Mouse (Mus musculus) layer of hippocampus, adult 11-12 months (tissue): ENCODE data around the gene Rcbtb2.

Source experiments
- DNase-seq: peaks from one replicate; pipeline ENCODE4 v3.0.0; 2022; ENCODE audit warnings: low spot score

Rcbtb2 gene

GRCm38 (mm10) chr14:73209262-73209661 lies 86.4 kb downstream of the Rcbtb2 start:
- no peak for DNase-seq

- DNase-seq, result no peak
Measured at GRCm38 (mm10) chr14:73210196-73210595, 87.4 kb downstream of the Rcbtb2 start.

GRCm38 (mm10) chr14:73211477-73211876 lies 88.6 kb downstream of the Rcbtb2 start:
- no peak for DNase-seq

- no peak for DNase-seq
Measured at GRCm38 (mm10) chr14:73217062-73217461, 94.2 kb downstream of the Rcbtb2 start.

GRCm38 (mm10) chr14:73222316-73222970 lies 99.6 kb downstream of the Rcbtb2 start:
- DNase-seq, result no peak

- no peak for DNase-seq
Measured at GRCm38 (mm10) chr14:73226346-73226745, 103.5 kb downstream of the Rcbtb2 start.

GRCm38 (mm10) chr14:73226849-73227248 lies 104.0 kb downstream of the Rcbtb2 start:
- no peak for DNase-seq

GRCm38 (mm10) chr14:73231286-73231982 lies 108.6 kb downstream of the Rcbtb2 start:
- DNase-seq, result no peak

- DNase-seq, result no peak
Measured at GRCm38 (mm10) chr14:73234468-73235031, 111.7 kb downstream of the Rcbtb2 start.

GRCm38 (mm10) chr14:73237848-73238321 lies 115.0 kb downstream of the Rcbtb2 start, which contains the start of gene Lpar6:
TSS of gene Lpar6 (plus strand) at chr14:73237895.
- DNase-seq, result no peak

GRCm38 (mm10) chr14:73238498-73239250 lies 115.8 kb downstream of the Rcbtb2 start:
- no peak for DNase-seq

GRCm38 (mm10) chr14:73239291-73239690 lies 116.5 kb downstream of the Rcbtb2 start:
- DNase-seq, result no peak

GRCm38 (mm10) chr14:73239857-73240256 lies 117.0 kb downstream of the Rcbtb2 start:
- no peak for DNase-seq

- no peak for DNase-seq
Measured at GRCm38 (mm10) chr14:73244061-73244597, 121.3 kb downstream of the Rcbtb2 start.

GRCm38 (mm10) chr14:73250056-73250455 lies 127.2 kb downstream of the Rcbtb2 start:
- DNase-seq, result no peak

GRCm38 (mm10) chr14:73252276-73252675 lies 129.4 kb downstream of the Rcbtb2 start:
- no peak for DNase-seq

GRCm38 (mm10) chr14:73253453-73254251 lies 130.8 kb downstream of the Rcbtb2 start:
- no peak for DNase-seq

- DNase-seq, result no peak
Measured at GRCm38 (mm10) chr14:73254412-73254811, 131.6 kb downstream of the Rcbtb2 start.

GRCm38 (mm10) chr14:73255426-73255970 lies 132.7 kb downstream of the Rcbtb2 start:
- DNase-seq, result no peak

- DNase-seq, result no peak
Measured at GRCm38 (mm10) chr14:73257348-73257747, 134.5 kb downstream of the Rcbtb2 start.
